Mouse (Mus musculus): ENCODE results near the gene Gabrd. TPM values are rescaled to one million over a fixed set of nuclear protein-coding genes. Genes with fewer than 3 reads are reported as not detected.

The Gabrd gene
- total and polyA plus RNA-seq, 2 experiments from 2014 or later = 0.29 to 0.42 TPM

- Histone ChIP-seq H3K36me3 (ENCODE audit: insufficient read depth, low read length) (no peaks in the 10 kb centered on the region), H3K4me1 (ENCODE audit: insufficient read depth, low read length) (no peaks in the 10 kb centered on the region), H3K27ac (no peak overlapping the region), H3K9me3 (ENCODE audit: low read length) (no peaks in the 10 kb centered on the region), H3K4me2 (ENCODE audit: low read depth, low read length) (no peak overlapping the region), H3K9ac (replicated peaks; ENCODE audit: low read length) (no peak overlapping the region), H3K27me3 (ENCODE audit: insufficient read depth, low read length) (peaks cover 7% of the 10 kb centered on the region; the same call in 1 of the 2 replicates), H3K4me3 (ENCODE audit: low read length) (no peak overlapping the region)
- peak; percentile 67 for DNase-seq (ENCODE audit: low spot score)
- ATAC-seq = 0 out of 2 replicates have a peak, but pooled peaks have one; percentile 27
- TF ChIP-seq CTCF (IDR thresholded peaks at IDR 0.05; ENCODE audit: low read depth) = peak; percentile 88
- 22% methylated on average over 12 of the region's 12 CpGs for WGBS
These were observed 29.2 kb downstream of the Gabrd start for GRCm38 (mm10) chr4:155368684-155369083.

- ATAC-seq (no peak), DNase-seq (ENCODE audit: low spot score) (no peak)
- Histone ChIP-seq H3K27ac (no peak overlapping the region), H3K4me2 (ENCODE audit: low read depth, low read length) (no peak overlapping the region), H3K9ac (replicated peaks; ENCODE audit: low read length) (no peak overlapping the region), H3K9me3 (ENCODE audit: low read length) (no peaks in the 10 kb centered on the region), H3K36me3 (ENCODE audit: insufficient read depth, low read length) (no peaks in the 10 kb centered on the region), H3K4me1 (ENCODE audit: insufficient read depth, low read length) (no peaks in the 10 kb centered on the region), H3K27me3 (ENCODE audit: insufficient read depth, low read length) (peaks cover 16% of the 10 kb centered on the region), H3K4me3 (ENCODE audit: low read length) (no peak overlapping the region)
- 89% methylated on average over 9 of the region's 9 CpGs for WGBS
- TF ChIP-seq CTCF (IDR thresholded peaks at IDR 0.05; ENCODE audit: low read depth) = no peak
These were observed 30.2 kb downstream of the Gabrd start for GRCm38 (mm10) chr4:155367739-155368138.

GRCm38 (mm10) chr4:155366784-155367183 lies 31.1 kb downstream of the Gabrd start:
- no peak for TF ChIP-seq CTCF (IDR thresholded peaks at IDR 0.05; ENCODE audit: low read depth)
- Histone ChIP-seq H3K4me2 (ENCODE audit: low read depth, low read length) (no peak overlapping the region), H3K9ac (replicated peaks; ENCODE audit: low read length) (no peak overlapping the region), H3K4me1 (ENCODE audit: insufficient read depth, low read length) (no peaks in the 10 kb centered on the region), H3K4me3 (ENCODE audit: low read length) (no peak overlapping the region), H3K27ac (no peak overlapping the region), H3K36me3 (ENCODE audit: insufficient read depth, low read length) (no peaks in the 10 kb centered on the region), H3K27me3 (ENCODE audit: insufficient read depth, low read length) (peaks cover 26% of the 10 kb centered on the region), H3K9me3 (ENCODE audit: low read length) (no peaks in the 10 kb centered on the region)
- DNase-seq (ENCODE audit: low spot score) = no peak
- ATAC-seq = no peak
- 85% methylated on average over 6 of the region's 6 CpGs for WGBS

- no peak for ATAC-seq
- Histone ChIP-seq H3K36me3 (ENCODE audit: insufficient read depth, low read length) (no peaks in the 10 kb centered on the region), H3K9ac (replicated peaks; ENCODE audit: low read length) (no peak overlapping the region), H3K9me3 (ENCODE audit: low read length) (no peaks in the 10 kb centered on the region), H3K4me3 (ENCODE audit: low read length) (no peak overlapping the region), H3K27me3 (ENCODE audit: insufficient read depth, low read length) (peaks cover 59% of the 10 kb centered on the region), H3K4me1 (ENCODE audit: insufficient read depth, low read length) (no peaks in the 10 kb centered on the region), H3K27ac (no peak overlapping the region), H3K4me2 (ENCODE audit: low read depth, low read length) (no peak overlapping the region)
- TF ChIP-seq CTCF (IDR thresholded peaks at IDR 0.05; ENCODE audit: low read depth) = no peak
- no peak for DNase-seq (ENCODE audit: low spot score)
- 44% methylated on average over 5 of the region's 5 CpGs for WGBS
These were observed 35.5 kb downstream of the Gabrd start for GRCm38 (mm10) chr4:155362443-155362842.

- H3K27ac ChIP-seq = no peak within 1 kb of the TSS
- H3K4me2 ChIP-seq (ENCODE audit: low read depth, low read length) = peak within 1 kb of the TSS; percentile 48
- no peak for TF ChIP-seq CTCF (IDR thresholded peaks at IDR 0.05; ENCODE audit: low read depth)
- H3K9ac ChIP-seq (replicated peaks; ENCODE audit: low read length) = no peak within 1 kb of the TSS
- WGBS = under 1% methylated on average over 50 of the region's 51 CpGs
- H3K27me3 ChIP-seq (ENCODE audit: insufficient read depth, low read length) = peaks cover 59% of the 10 kb centered on the region
- H3K9me3 ChIP-seq (ENCODE audit: low read length) = no peaks in the 10 kb centered on the region
- no peaks in the 10 kb centered on the region for H3K36me3 ChIP-seq (ENCODE audit: insufficient read depth, low read length)
- H3K4me1 ChIP-seq (ENCODE audit: insufficient read depth, low read length) = no peaks in the 10 kb centered on the region
- DNase-seq (ENCODE audit: low spot score) = peak; percentile 64
- H3K4me3 ChIP-seq (ENCODE audit: low read length) = peak within 1 kb of the TSS; percentile 37
- peak; percentile 79; the same call in 1 of the 2 replicates for ATAC-seq
These were observed 36.6 kb downstream of the Gabrd start, which contains the start of gene Prkcz for GRCm38 (mm10) chr4:155361303-155361791. TSS of gene Prkcz (minus strand) at chr4:155361361.

GRCm38 (mm10) chr4:155360856-155361255 lies 37.1 kb downstream of the Gabrd start:
- no peaks in the 10 kb centered on the region for H3K9me3 ChIP-seq (ENCODE audit: low read length)
- 0 out of 2 replicates have a peak, but pooled peaks have one; percentile 24 for ATAC-seq
- H3K4me1 ChIP-seq (ENCODE audit: insufficient read depth, low read length) = no peaks in the 10 kb centered on the region
- no peak for TF ChIP-seq CTCF (IDR thresholded peaks at IDR 0.05; ENCODE audit: low read depth)
- DNase-seq (ENCODE audit: low spot score) = no peak
- H3K4me2 ChIP-seq (ENCODE audit: low read depth, low read length) = peak overlapping the region; percentile 48
- H3K27ac ChIP-seq = no peak overlapping the region
- 1% methylated on average over 40 of the region's 42 CpGs for WGBS
- no peak overlapping the region for H3K9ac ChIP-seq (replicated peaks; ENCODE audit: low read length)
- peaks cover 59% of the 10 kb centered on the region for H3K27me3 ChIP-seq (ENCODE audit: insufficient read depth, low read length)
- H3K36me3 ChIP-seq (ENCODE audit: insufficient read depth, low read length) = no peaks in the 10 kb centered on the region
- peak overlapping the region; percentile 37 for H3K4me3 ChIP-seq (ENCODE audit: low read length)
